Mouse (Mus musculus) intestine, embryonic 16.5 days (tissue): ENCODE data around the gene Bclaf3. TPM values are rescaled to one million over a fixed set of nuclear protein-coding genes. Genes with fewer than 3 reads are reported as not detected.
"Not testable (repeated sequence)": the region's sequence is repeated elsewhere in the genome, so short reads cannot be mapped to it uniquely, and the experiment has no call there.

Experiments
- ATAC-seq: fragments of 200-750 bp; cut with Nextera tagmentation; 2 replicates; pipeline ENCODE4 v1.8.0; 2017; ENCODE audit warnings: moderate TSS enrichment, moderate library complexity
- H3K27ac ChIP-seq: fragments of 300-500 bp; sonication (generic); 2 replicates; pipeline ENCODE4 v1.5.1; 2014; ENCODE audit warnings: mild to moderate bottlenecking, low read length
- H3K27me3 ChIP-seq: fragments of 300-500 bp; sonication (generic); replicated peaks from 2 replicates; pipeline ENCODE4 v1.6.1; 2014; ENCODE audit warnings: low read length, control low read depth, mixed read lengths; ENCODE audit not compliant: control insufficient read depth, insufficient read depth
- H3K36me3 ChIP-seq: fragments of 300-500 bp; sonication (generic); 2 replicates; pipeline ENCODE4 v1.6.1; 2014; ENCODE audit warnings: low read length, control low read depth; ENCODE audit not compliant: control insufficient read depth, insufficient read depth
- H3K4me1 ChIP-seq: fragments of 300-500 bp; sonication (generic); 2 replicates; pipeline ENCODE4 v1.6.1; 2014; ENCODE audit warnings: low read length, control low read depth, mixed read lengths; ENCODE audit not compliant: control insufficient read depth, insufficient read depth
- H3K4me2 ChIP-seq: fragments of 300-500 bp; sonication (generic); 2 replicates; pipeline ENCODE4 v1.6.1; 2014; ENCODE audit warnings: low read depth, low read length, control low read depth
- H3K4me3 ChIP-seq: fragments of 300-500 bp; sonication (generic); 2 replicates; pipeline ENCODE4 v1.5.1; 2014; ENCODE audit warnings: mild to moderate bottlenecking, low read length
- H3K9ac ChIP-seq: fragments of 300-500 bp; sonication (generic); 2 replicates; pipeline ENCODE4 v1.6.1; 2014; ENCODE audit warnings: low read depth, low read length
- H3K9me3 ChIP-seq: fragments of 300-500 bp; sonication (generic); 2 replicates; pipeline ENCODE4 v1.6.1; 2016; ENCODE audit warnings: low read length, control low read depth; ENCODE audit not compliant: control insufficient read depth
- WGBS: fragments of 180-500 bp; shearing (Covaris S2); extraction: QIAGEN DNeasy Blood & Tissue Kit; methylation state at CpG from one replicate; pipeline ENCODE4 v1.1.7; 2014; 5-methylcytosine and 5-hydroxymethylcytosine counted together
- polyA plus RNA-seq: library from polyadenylated mRNA; unstranded; fragments of >200 nt; fragmentation: Nextera tagmentation; extraction: Ambion mirVana; gene quantifications from 2 replicates; pipeline ENCODE4 v1.2.1, GENCODE M21; 2015

The Bclaf3 gene
- polyA plus RNA-seq, 1 experiment from 2014 or later = 10.8 TPM

DNA sequence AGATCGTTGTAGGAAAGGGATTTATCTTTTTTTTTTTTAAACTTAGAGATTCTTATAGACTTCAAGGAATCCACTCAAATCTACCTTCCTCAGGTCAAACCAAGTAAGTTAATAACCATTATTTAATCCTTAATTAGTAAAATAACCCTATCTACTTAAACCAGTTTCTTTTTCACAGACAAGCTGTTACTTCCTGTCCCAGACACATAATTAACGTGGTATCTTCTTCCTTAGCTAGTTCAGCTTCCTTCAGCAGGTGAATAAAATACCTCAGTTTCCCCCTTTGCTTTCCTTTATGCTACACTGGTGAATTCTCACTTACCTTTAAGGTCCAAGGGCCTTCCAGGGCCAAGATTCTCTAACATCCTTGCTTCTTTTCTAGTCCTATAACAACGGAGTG, 4.7 kb upstream of the Bclaf3 start:
- WGBS = 65% methylated on average over 3 of the region's 3 CpGs
- Histone ChIP-seq H3K9ac (no peak overlapping the region), H3K4me1 (no peaks in the 10 kb centered on the region), H3K4me2 (no peak overlapping the region), H3K27ac (no peak overlapping the region), H3K4me3 (no peak overlapping the region), H3K36me3 (no peaks in the 10 kb centered on the region), H3K9me3 (no peaks in the 10 kb centered on the region), H3K27me3 (no peaks in the 10 kb centered on the region)
- no peak for ATAC-seq

DNA sequence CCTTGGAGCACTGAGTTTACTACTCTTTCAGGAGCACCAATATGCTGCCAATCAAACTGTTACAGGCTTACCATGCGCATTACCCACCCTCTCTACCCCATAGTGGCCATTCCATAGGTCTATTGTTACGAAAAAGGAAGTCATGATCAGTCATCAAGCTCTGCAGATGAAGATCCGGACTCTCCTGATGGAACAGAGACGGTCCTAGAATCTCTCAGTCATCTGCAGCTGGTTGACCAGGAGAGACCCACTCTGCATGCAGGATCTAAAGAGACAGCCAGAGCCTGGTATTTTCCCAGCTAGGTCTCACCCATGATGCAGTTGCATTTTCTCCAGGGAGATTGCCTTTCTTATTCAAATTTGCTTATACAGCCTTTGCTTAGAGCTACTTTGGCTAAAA, 3.8 kb upstream of the Bclaf3 start:
- Histone ChIP-seq H3K4me1 (no peaks in the 10 kb centered on the region), H3K27me3 (no peaks in the 10 kb centered on the region), H3K36me3 (no peaks in the 10 kb centered on the region), H3K4me2 (no peak overlapping the region), H3K4me3 (no peak overlapping the region), H3K9me3 (no peaks in the 10 kb centered on the region), H3K9ac (no peak overlapping the region), H3K27ac (no peak overlapping the region)
- 77% methylated on average over 4 of the region's 4 CpGs for WGBS
- no peak for ATAC-seq

DNA sequence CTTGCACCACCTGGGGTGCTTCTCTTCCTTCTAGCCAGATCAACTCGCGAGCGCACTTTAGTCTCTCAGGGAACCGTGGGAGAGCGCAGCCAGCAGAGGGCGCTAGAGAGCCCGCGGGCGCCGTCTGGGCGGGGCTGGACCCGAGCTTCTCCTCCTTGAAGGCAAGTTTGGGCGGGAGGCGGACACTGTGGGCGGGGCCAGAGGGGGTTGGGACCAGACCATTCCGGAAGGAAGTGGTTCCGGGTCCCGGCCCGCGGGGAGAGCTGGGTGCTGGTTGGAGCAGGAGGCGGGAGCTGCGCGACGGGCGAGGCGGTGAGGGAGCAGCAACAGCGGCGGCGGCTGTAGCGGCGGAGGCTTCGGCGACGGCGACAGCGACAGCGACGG, 5.9 kb downstream of the Bclaf3 start:
- 21% methylated on average over 33 of the region's 38 CpGs for WGBS

DNA sequence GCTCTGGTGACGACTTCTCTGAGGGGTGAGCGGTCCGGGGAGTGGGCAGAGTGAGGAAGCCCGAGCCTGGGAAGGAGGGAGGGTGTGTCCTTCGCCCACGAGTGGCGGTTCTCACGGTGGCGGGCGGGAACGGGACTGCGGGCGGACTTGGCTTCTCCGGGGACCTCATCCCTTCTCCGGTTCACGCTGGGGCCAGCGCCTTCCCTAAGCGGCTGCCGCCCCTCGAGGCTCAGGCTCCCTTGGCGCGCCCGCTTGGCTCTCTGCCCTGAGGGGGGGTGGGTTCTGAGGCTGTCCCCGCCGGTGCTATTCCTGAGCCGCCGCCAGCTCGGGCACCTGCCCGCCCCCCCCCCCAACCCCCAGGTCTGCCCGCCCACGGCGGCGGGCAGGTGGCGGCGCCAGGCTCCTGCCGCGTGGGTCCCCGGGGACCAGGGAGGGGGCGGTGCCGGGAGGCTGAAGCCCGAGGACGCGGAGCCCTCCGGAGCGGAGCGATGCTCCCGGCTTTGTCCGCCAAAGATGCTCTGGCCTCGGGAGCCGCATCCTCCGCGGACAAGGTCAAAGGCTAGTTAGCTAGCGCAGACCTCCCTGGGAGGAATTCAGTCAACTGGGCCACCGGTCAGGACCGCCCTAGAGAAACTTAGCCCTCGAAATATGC, 6.4 kb downstream of the Bclaf3 start:
- Histone ChIP-seq H3K9me3 (no peaks in the 10 kb centered on the region), H3K4me1 (no peaks in the 10 kb centered on the region), H3K4me2 (peak overlapping the region; percentile 60), H3K9ac (peak overlapping the region; percentile 70), H3K27ac (peak overlapping the region; percentile 66), H3K27me3 (no peaks in the 10 kb centered on the region), H3K36me3 (no peaks in the 10 kb centered on the region), H3K4me3 (peak overlapping the region; percentile 64)
- peak; percentile 80 for ATAC-seq
- 10% methylated on average over 30 of the region's 56 CpGs for WGBS

More for the DNA sequence above, 5.9 kb downstream of the Bclaf3 start:
- Histone ChIP-seq H3K4me1 (no peaks in the 10 kb centered on the region), H3K9ac (peak overlapping the region; percentile 70), H3K27ac (peak overlapping the region; percentile 66), H3K4me3 (peak overlapping the region; percentile 64), H3K36me3 (no peaks in the 10 kb centered on the region), H3K27me3 (no peaks in the 10 kb centered on the region), H3K9me3 (no peaks in the 10 kb centered on the region), H3K4me2 (peak overlapping the region; percentile 60; the same call in 1 of the 2 replicates)
- peak; percentile 99 for ATAC-seq

DNA sequence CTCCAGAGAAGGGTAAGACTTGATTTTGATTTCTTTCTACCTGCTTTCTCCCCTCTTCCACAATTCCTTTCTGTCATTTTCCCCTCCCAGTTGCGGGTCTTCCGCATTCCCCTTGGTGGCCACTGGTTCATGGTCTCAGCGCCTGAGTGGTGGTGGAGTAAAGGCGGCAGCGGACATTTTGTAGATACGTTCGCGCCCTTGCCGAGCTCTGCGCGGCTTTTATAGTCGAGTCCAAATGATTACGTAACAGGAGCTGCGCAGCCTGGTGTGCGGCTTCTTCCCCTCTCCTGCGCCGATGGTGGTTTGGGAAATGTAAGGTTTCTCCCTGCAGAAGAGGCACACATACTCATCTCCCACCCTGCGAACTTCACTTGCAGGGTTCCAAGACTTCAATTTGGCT, 15.4 kb downstream of the Bclaf3 start:
- no peak overlapping the region for H3K27ac ChIP-seq
- H3K36me3 ChIP-seq = no peaks in the 10 kb centered on the region
- no peaks in the 10 kb centered on the region for H3K27me3 ChIP-seq
- no peaks in the 10 kb centered on the region for H3K4me1 ChIP-seq
- WGBS = 88% methylated on average over 18 of the region's 18 CpGs
- ATAC-seq = no peak
- H3K9me3 ChIP-seq = no peaks in the 10 kb centered on the region
- no peak overlapping the region for H3K9ac ChIP-seq
- no peak overlapping the region for H3K4me2 ChIP-seq
- no peak overlapping the region for H3K4me3 ChIP-seq

DNA sequence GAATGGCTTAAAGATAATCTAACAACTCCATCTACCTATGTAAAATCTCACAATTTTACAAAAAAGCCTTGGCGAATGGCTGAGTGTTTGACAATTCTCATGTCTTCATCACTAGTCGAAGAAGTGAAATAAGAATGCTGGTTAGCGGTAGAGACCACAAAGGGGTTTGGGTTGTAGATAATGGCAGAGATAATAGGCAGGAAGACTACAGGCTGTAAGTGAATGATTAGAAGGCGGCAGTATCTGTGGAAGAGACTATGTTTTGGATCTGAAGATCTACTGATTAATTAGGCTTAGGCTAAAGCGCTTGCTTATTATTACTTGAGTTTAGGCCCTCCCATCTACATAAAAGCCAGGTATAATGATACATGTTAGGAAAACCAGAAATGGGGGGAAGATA, 20.6 kb downstream of the Bclaf3 start:
- ATAC-seq = no peak
- Histone ChIP-seq H3K9ac (no peak overlapping the region), H3K4me3 (no peak overlapping the region), H3K36me3 (0 out of 2 replicates have a peak, but pooled peaks cover 2% of the 10 kb centered on the region), H3K27ac (no peak overlapping the region), H3K27me3 (no peaks in the 10 kb centered on the region), H3K4me2 (no peak overlapping the region), H3K9me3 (no peaks in the 10 kb centered on the region), H3K4me1 (no peaks in the 10 kb centered on the region)
- 91% methylated on average over 5 of the region's 5 CpGs for whole genome bisulfite sequencing

DNA sequence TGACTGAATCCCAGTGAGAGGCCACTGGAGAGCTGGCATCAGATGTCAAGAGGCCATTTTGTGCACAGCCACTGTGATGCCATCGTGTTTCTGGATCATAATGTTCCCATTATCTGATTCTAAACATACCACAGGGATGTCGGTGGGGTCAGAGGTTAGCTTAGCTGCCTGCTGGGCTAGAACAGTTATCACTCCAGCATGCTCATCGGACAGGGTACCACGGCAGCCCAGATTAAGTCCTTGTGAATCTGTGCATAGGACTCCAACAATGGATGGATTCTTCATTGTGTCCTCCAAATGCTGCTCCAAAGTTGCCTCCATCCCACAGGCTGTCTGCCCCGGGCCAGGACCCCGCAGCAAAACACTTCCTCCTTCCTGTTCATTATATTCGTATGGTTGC, 58.2 kb downstream of the Bclaf3 start:
- not testable (repeated sequence) for H3K36me3 ChIP-seq, H3K4me1 ChIP-seq, H3K9me3 ChIP-seq, H3K27me3 ChIP-seq, H3K27ac ChIP-seq, H3K4me3 ChIP-seq, H3K4me2 ChIP-seq, H3K9ac ChIP-seq, ATAC-seq
- 79% methylated on average over 7 of the region's 7 CpGs for WGBS

DNA sequence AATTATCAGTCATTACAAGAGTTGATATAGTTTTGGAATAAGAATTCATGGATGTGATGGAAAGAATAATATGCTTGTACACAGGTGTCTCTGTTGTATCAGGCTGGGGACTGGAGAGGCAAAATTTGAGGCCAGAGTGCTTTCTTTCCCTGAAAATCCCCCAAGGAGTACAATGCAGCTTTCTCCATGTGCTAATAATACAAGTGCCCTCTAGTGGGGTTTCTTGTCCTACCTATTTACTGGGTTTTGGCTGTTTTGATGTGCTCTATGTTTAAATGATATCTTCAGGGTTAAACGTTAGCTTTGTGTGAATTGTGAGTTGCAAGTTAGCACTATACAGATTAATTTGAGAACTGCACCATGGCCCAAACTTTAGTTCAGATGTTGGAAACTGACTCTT, 65.1 kb downstream of the Bclaf3 start:
- Histone ChIP-seq H3K9ac (no peak overlapping the region), H3K27ac (no peak overlapping the region), H3K36me3 (no peaks in the 10 kb centered on the region), H3K27me3 (no peaks in the 10 kb centered on the region), H3K4me2 (no peak overlapping the region), H3K4me3 (no peak overlapping the region), H3K4me1 (no peaks in the 10 kb centered on the region), H3K9me3 (no peaks in the 10 kb centered on the region)
- WGBS = 56% methylated on average over 1 of the region's 1 CpGs
- no peak for ATAC-seq

DNA sequence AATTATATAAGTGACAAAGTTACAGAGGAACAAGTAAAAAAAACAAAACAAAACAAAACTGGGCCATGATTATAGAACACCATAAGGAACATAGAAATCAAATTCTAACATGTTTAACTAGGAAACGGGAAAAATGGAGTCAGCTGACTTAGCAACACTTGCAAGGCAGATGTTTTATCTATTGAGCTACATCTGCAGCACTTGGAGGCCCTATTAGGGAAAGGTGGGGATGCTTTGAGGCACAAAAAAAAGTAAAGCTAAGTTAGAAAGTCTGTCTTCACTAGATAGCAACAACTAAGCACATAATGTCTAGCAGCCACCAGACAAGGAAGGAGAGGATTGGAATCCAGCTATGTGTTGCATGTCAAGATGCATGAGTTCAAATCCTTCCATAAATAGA, 71.0 kb downstream of the Bclaf3 start:
- Histone ChIP-seq H3K9me3 (no peaks in the 10 kb centered on the region), H3K4me2 (no peak overlapping the region), H3K27me3 (no peaks in the 10 kb centered on the region), H3K4me3 (no peak overlapping the region), H3K4me1 (no peaks in the 10 kb centered on the region), H3K9ac (no peak overlapping the region), H3K27ac (no peak overlapping the region), H3K36me3 (no peaks in the 10 kb centered on the region)
- no peak for ATAC-seq
- WGBS = 58% methylated on average over 1 of the region's 1 CpGs

DNA sequence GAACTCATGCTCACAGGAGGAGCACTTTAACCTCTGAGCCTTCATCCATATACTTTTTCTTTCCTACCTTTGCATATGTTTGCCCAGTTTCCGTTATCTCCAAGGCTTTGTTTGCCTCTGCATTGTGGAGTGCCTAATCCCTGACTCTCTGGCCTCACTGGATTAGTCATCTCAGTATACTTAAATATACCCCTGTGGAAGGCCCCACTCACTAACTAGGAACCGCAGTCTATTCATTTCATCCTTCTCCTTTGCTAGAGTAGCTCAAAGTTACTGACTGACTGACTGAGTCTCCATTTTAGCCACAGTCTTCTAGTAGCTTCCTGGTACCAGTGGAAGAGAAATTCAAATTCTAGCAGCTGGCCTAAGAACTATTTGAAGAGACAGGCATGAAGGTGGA, 78.3 kb downstream of the Bclaf3 start:
- no peak overlapping the region for H3K9ac ChIP-seq
- no peak overlapping the region for H3K4me3 ChIP-seq
- no peaks in the 10 kb centered on the region for H3K27me3 ChIP-seq
- H3K4me1 ChIP-seq = no peaks in the 10 kb centered on the region
- no peak overlapping the region for H3K4me2 ChIP-seq
- no peak for ATAC-seq
- no peaks in the 10 kb centered on the region for H3K36me3 ChIP-seq
- no peaks in the 10 kb centered on the region for H3K9me3 ChIP-seq
- H3K27ac ChIP-seq = no peak overlapping the region
- 65% methylated on average over 2 of the region's 2 CpGs for WGBS
